8 mouse cellular contexts compared by ENCODE assay signal in genomic region chr6:85374734-85375114, GRCm38 (mm10). TPM values are rescaled to one million over a fixed set of nuclear protein-coding genes. Genes with fewer than 3 reads are reported as not detected.
DNase-seq lines count a peak whose midpoint lies in the region; ATAC-seq lines count a peak whose summit lies in the region.

No protein-coding gene starts in this region.

- H3K36me3 ChIP-seq in hindbrain, embryonic 15.5 days, result no peaks in the 10 kb centered on the region

- peak overlapping the region; percentile 87 for H3K27ac ChIP-seq in hindbrain, embryonic 15.5 days (replicated peaks)

- H3K27me3 ChIP-seq in hindbrain, embryonic 15.5 days, result no peaks in the 10 kb centered on the region

- peak; percentile 97 for ATAC-seq in hindbrain, embryonic 15.5 days (ENCODE audit: low FRiP score, low read depth)

- peak overlapping the region; percentile 50 for H3K9ac ChIP-seq in hindbrain, embryonic 15.5 days

- peaks cover 35% of the 10 kb centered on the region for H3K4me1 ChIP-seq in hindbrain, embryonic 15.5 days (replicated peaks)

- peak; percentile 98 for DNase-seq in R1 (ENCODE audit: low read depth, low spot score)
- peak; percentile 96 to 97 for DNase-seq in cerebellum, postnatal 25 days
- peak; percentile 94 to 96 for DNase-seq in frontal cortex, postnatal 36 days (ENCODE audit: low spot score in 2 of 2)
- DNase-seq in left cerebral cortex, adult 11 months (ENCODE audit: low spot score), result peak; percentile 93
- peak; percentile 97 for DNase-seq in lung, postnatal 4 days
- peak; percentile 94 for DNase-seq in retina, postnatal 7 days (ENCODE audit: low read depth, low spot score)
- peak; percentile 87 for DNase-seq in urinary bladder, adult 2 months (ENCODE audit: low spot score)

- no peaks in the 10 kb centered on the region for H3K9me3 ChIP-seq in hindbrain, embryonic 15.5 days

- under 1% methylated on average over 19 of the region's 19 CpGs for WGBS in hindbrain, embryonic 15.5 days

- peak overlapping the region; percentile 75 for H3K4me2 ChIP-seq in hindbrain, embryonic 15.5 days

- H3K4me3 ChIP-seq in hindbrain, embryonic 15.5 days, result peak overlapping the region; percentile 60

RNA-seq across cellular contexts. Expression of gene Rab11fip5, which starts 0.3 kb away (rescaled TPM):
- 24.2 and 24.4 TPM in 2 replicates for polyA plus RNA-seq in hindbrain, embryonic 15.5 days (2015; fragmentation: Nextera tagmentation; extraction: Ambion mirVana)
- polyA plus RNA-seq in urinary bladder, adult 2 months (2012; rRNA removed), result 56.5 and 58.1 TPM in 2 replicates

RNA-seq across cellular contexts. Expression of gene Sfxn5, which starts 41.5 kb away (rescaled TPM):
- polyA plus RNA-seq in hindbrain, embryonic 15.5 days (2015; fragmentation: Nextera tagmentation; extraction: Ambion mirVana), result 41.4 and 43.1 TPM in 2 replicates
- 3.9 and 4.2 TPM in 2 replicates for polyA plus RNA-seq in urinary bladder, adult 2 months (2012; rRNA removed)

RNA-seq across cellular contexts. Expression of gene Noto, which starts 49.0 kb away (rescaled TPM):
- polyA plus RNA-seq in hindbrain, embryonic 15.5 days (2015; fragmentation: Nextera tagmentation; extraction: Ambion mirVana), result not detected in 2 replicates
- polyA plus RNA-seq in urinary bladder, adult 2 months (2012; rRNA removed), result not detected in 2 replicates

RNA-seq across cellular contexts. Expression of gene Smyd5, which starts 57.1 kb away (rescaled TPM):
- polyA plus RNA-seq in hindbrain, embryonic 15.5 days (2015; fragmentation: Nextera tagmentation; extraction: Ambion mirVana), result 69.0 and 79.1 TPM in 2 replicates
- polyA plus RNA-seq in urinary bladder, adult 2 months (2012; rRNA removed), result 20.6 and 28.0 TPM in 2 replicates

Comparison
In these comparisons a context has a peak if more than half of its experiments do, and no peak if none do; other contexts are left out.
1. Peak in every context shown above with its lines: DNase-seq, ATAC-seq, H3K4me3 ChIP-seq and H3K27ac ChIP-seq.